Mouse (Mus musculus): ENCODE data around the gene Nol12. TPM values are rescaled to one million over a fixed set of nuclear protein-coding genes. Genes with fewer than 3 reads are reported as not detected.

Gene Nol12
- 10 to 100 TPM; 34.4 to 35.2 TPM for total RNA-seq (2021)
- long read RNA-seq, experiment 1, transcript Nol12-203 (6 exons, 3,721 nt), result major isoform, 25 of 43 reads
- long read RNA-seq, experiment 1, partial matches to known transcripts, result 6 of 43 reads
- long read RNA-seq, experiment 1, other reads (novel, unspliced or antisense), result 12 of 43 reads
- long read RNA-seq, experiment 2, transcript Nol12-203 (6 exons, 3,721 nt), result major isoform, 25 of 41 reads
- long read RNA-seq, experiment 2, partial matches to known transcripts, result 4 of 41 reads
- long read RNA-seq, experiment 2, other reads (novel, unspliced or antisense), result 12 of 41 reads

- DNase-seq, result peak; percentile 86
Observed at GRCm38 (mm10) chr15:78934784-78935320, at the start of gene Nol12. Gene Nol12 (plus strand): TSS chr15:78934933.

GRCm38 (mm10) chr15:78889401-78889853 lies 45.3 kb upstream of the Nol12 start:
- DNase-seq, result no peak

- DNase-seq, result no peak
Observed at GRCm38 (mm10) chr15:78892440-78892839, 42.3 kb upstream of the Nol12 start.

GRCm38 (mm10) chr15:78894726-78895125 lies 40.0 kb upstream of the Nol12 start:
- no peak for DNase-seq

- no peak for DNase-seq
Observed at GRCm38 (mm10) chr15:78895741-78896140, 39.0 kb upstream of the Nol12 start.

GRCm38 (mm10) chr15:78896149-78896548 lies 38.6 kb upstream of the Nol12 start:
- DNase-seq, result no peak

GRCm38 (mm10) chr15:78897488-78897887 lies 37.2 kb upstream of the Nol12 start:
- no peak for DNase-seq

GRCm38 (mm10) chr15:78898507-78899001 lies 36.2 kb upstream of the Nol12 start:
- no peak for DNase-seq

- no peak for DNase-seq
Observed at GRCm38 (mm10) chr15:78899409-78899739, 35.4 kb upstream of the Nol12 start, which contains the start of gene Gm49510. Gene Gm49510 (plus strand): TSS chr15:78899667.

GRCm38 (mm10) chr15:78899740-78900584 lies 34.8 kb upstream of the Nol12 start, which contains the start of gene Sh3bp1:
Gene Sh3bp1 (plus strand): TSS chr15:78899768.
- DNase-seq, result peak; percentile 80

- DNase-seq, result no peak
Observed at GRCm38 (mm10) chr15:78900585-78901421, 33.9 kb upstream of the Nol12 start.

- DNase-seq, result no peak
Observed at GRCm38 (mm10) chr15:78901422-78901789, 33.3 kb upstream of the Nol12 start.

- peak; percentile 92 for DNase-seq
Observed at GRCm38 (mm10) chr15:78903243-78903642, 31.5 kb upstream of the Nol12 start.

- DNase-seq, result no peak
Observed at GRCm38 (mm10) chr15:78908399-78908798, 26.3 kb upstream of the Nol12 start.

GRCm38 (mm10) chr15:78908982-78909381 lies 25.8 kb upstream of the Nol12 start:
- no peak for DNase-seq

- peak; percentile 58 for DNase-seq
Observed at GRCm38 (mm10) chr15:78912040-78912439, 22.7 kb upstream of the Nol12 start.

- DNase-seq, result peak; percentile 95
Observed at GRCm38 (mm10) chr15:78913632-78914090, 21.1 kb upstream of the Nol12 start, which contains the start of gene Pdxp. Gene Pdxp (plus strand): TSS chr15:78913919.

GRCm38 (mm10) chr15:78914091-78914822 lies 20.5 kb upstream of the Nol12 start:
- no peak for DNase-seq

GRCm38 (mm10) chr15:78914823-78915659 lies 19.7 kb upstream of the Nol12 start:
- no peak for DNase-seq

- peak; percentile 77 for DNase-seq
Observed at GRCm38 (mm10) chr15:78915660-78916017, 19.1 kb upstream of the Nol12 start.
